Mouse (Mus musculus) liver, embryonic 11.5 days (tissue): Measurements from ENCODE around the gene Srp72. TPM values are rescaled to one million over a fixed set of nuclear protein-coding genes. Genes with fewer than 3 reads are reported as not detected.
"Not testable (repeated sequence)": the region's sequence is repeated elsewhere in the genome, so short reads cannot be mapped to it uniquely, and the experiment has no call there.

ENCODE experiments used
- ATAC-seq: fragments of 200-750 bp; cut with Nextera tagmentation; replicated peaks from 2 replicates; pipeline ENCODE4 v1.8.0; 2017; ENCODE audit warnings: moderate number of reproducible peaks, mild to moderate bottlenecking, moderate TSS enrichment, moderate library complexity; ENCODE audit not compliant: low FRiP score
- DNase-seq: peaks from one replicate; pipeline ENCODE4 v3.0.0-alpha.2; 2017; ENCODE audit warnings: low spot score
- H3K27ac ChIP-seq: fragments of 300-500 bp; sonication (generic); 2 replicates; pipeline ENCODE4 v1.5.1; 2014; ENCODE audit warnings: mild to moderate bottlenecking, low read depth, low read length, control low read depth
- H3K27me3 ChIP-seq: fragments of 300-500 bp; sonication (generic); replicated peaks from 2 replicates; pipeline ENCODE4 v1.6.1; 2014; ENCODE audit warnings: low read length, mixed read lengths; ENCODE audit not compliant: control insufficient read depth, insufficient read depth
- H3K36me3 ChIP-seq: fragments of 300-500 bp; sonication (generic); 2 replicates; pipeline ENCODE4 v1.6.1; 2014; ENCODE audit warnings: mild to moderate bottlenecking, low read length, moderate library complexity, mixed read lengths; ENCODE audit not compliant: control insufficient read depth, insufficient read depth
- H3K4me1 ChIP-seq: fragments of 300-500 bp; sonication (generic); replicated peaks from 2 replicates; pipeline ENCODE4 v1.6.1; 2014; ENCODE audit warnings: low read length, mixed read lengths; ENCODE audit not compliant: control insufficient read depth, insufficient read depth
- H3K4me2 ChIP-seq: fragments of 300-500 bp; sonication (generic); 2 replicates; pipeline ENCODE4 v1.6.1; 2014; ENCODE audit warnings: mild to moderate bottlenecking, control low read depth, moderate library complexity
- H3K4me3 ChIP-seq: fragments of 300-500 bp; sonication (generic); 2 replicates; pipeline ENCODE4 v1.5.1; 2014; ENCODE audit warnings: low read depth, low read length, control low read depth
- H3K9ac ChIP-seq: fragments of 300-500 bp; sonication (generic); 2 replicates; pipeline ENCODE4 v1.6.1; 2014; ENCODE audit warnings: low read depth, low read length, control low read depth
- H3K9me3 ChIP-seq: fragments of 300-500 bp; sonication (generic); 2 replicates; pipeline ENCODE4 v1.6.1; 2016; ENCODE audit warnings: low read length, inconsistent platforms, mixed read lengths; ENCODE audit not compliant: control insufficient read depth
- WGBS: fragments of 180-500 bp; shearing (Covaris S2); extraction: QIAGEN DNeasy Blood & Tissue Kit; methylation state at CpG from one replicate; pipeline ENCODE4 v1.1.7; 2014; 5-methylcytosine and 5-hydroxymethylcytosine counted together
- polyA plus RNA-seq: library from polyadenylated mRNA; unstranded; fragments of >200 nt; fragmentation: Nextera tagmentation; extraction: Ambion mirVana; gene quantifications from 2 replicates; pipeline ENCODE4 v1.2.1, GENCODE M21; 2014

The Srp72 gene
- polyA plus RNA-seq, 1 experiment from 2014 or later = 90.0 TPM

GRCm38 (mm10) chr5:77011082-77011481 is 36.6 kb downstream of the Srp72 start:
- H3K36me3 ChIP-seq = no peaks in the 10 kb centered on the region
- peak; percentile 72 for ATAC-seq
- no peak overlapping the region for H3K4me2 ChIP-seq
- 44% methylated on average over 3 of the region's 3 CpGs for WGBS
- no peaks in the 10 kb centered on the region for H3K9me3 ChIP-seq
- H3K9ac ChIP-seq = no peak overlapping the region
- DNase-seq = no peak
- H3K4me3 ChIP-seq = no peak overlapping the region
- H3K27me3 ChIP-seq = no peaks in the 10 kb centered on the region
- no peak overlapping the region for H3K27ac ChIP-seq
- no peaks in the 10 kb centered on the region for H3K4me1 ChIP-seq

- ATAC-seq = no peak
- DNase-seq = no peak
- no peak overlapping the region for H3K27ac ChIP-seq
These were observed 38.7 kb downstream of the Srp72 start for GRCm38 (mm10) chr5:77013171-77013570.

GRCm38 (mm10) chr5:77015544-77016482 is 41.3 kb downstream of the Srp72 start, which contains the start of gene Thegl:
Thegl (plus strand) TSS chr5:77016023.
- Histone ChIP-seq H3K27me3 (no peaks in the 10 kb centered on the region; the same call in 1 of the 2 replicates), H3K4me2 (peak within 1 kb of the TSS; percentile 84), H3K9ac (0 out of 2 replicates have a peak within 1 kb of the TSS, but pooled peaks have one; percentile 22), H3K9me3 (no peaks in the 10 kb centered on the region), H3K4me1 (no peaks in the 10 kb centered on the region), H3K27ac (no peak within 1 kb of the TSS), H3K36me3 (no peaks in the 10 kb centered on the region), H3K4me3 (peak within 1 kb of the TSS; percentile 52)
- peak; percentile 87 for DNase-seq
- WGBS = 13% methylated on average over 57 of the region's 57 CpGs
- peak; percentile 96 for ATAC-seq

More at GRCm38 (mm10) chr5:77013171-77013570, 38.7 kb downstream of the Srp72 start:
- Histone ChIP-seq H3K4me1 (no peaks in the 10 kb centered on the region), H3K27me3 (no peaks in the 10 kb centered on the region; the same call in 1 of the 2 replicates), H3K9me3 (no peaks in the 10 kb centered on the region), H3K4me3 (no peak overlapping the region), H3K4me2 (no peak overlapping the region), H3K36me3 (no peaks in the 10 kb centered on the region), H3K9ac (no peak overlapping the region)
- 73% methylated on average over 3 of the region's 3 CpGs for WGBS

- Histone ChIP-seq H3K9me3 (peaks cover 4% of the 10 kb centered on the region; the same call in 1 of the 2 replicates), H3K36me3 (no peaks in the 10 kb centered on the region), H3K27ac (no peak overlapping the region), H3K9ac (no peak overlapping the region), H3K27me3 (no peaks in the 10 kb centered on the region), H3K4me3 (no peak overlapping the region), H3K4me1 (peaks cover 4% of the 10 kb centered on the region), H3K4me2 (no peak overlapping the region)
- ATAC-seq (peak; percentile 70), DNase-seq (no peak)
- 53% methylated on average over 3 of the region's 3 CpGs for WGBS
These were observed 53.6 kb downstream of the Srp72 start for GRCm38 (mm10) chr5:77028034-77028433.

GRCm38 (mm10) chr5:77029735-77030134 is 55.3 kb downstream of the Srp72 start:
- 76% methylated on average over 5 of the region's 5 CpGs for WGBS
- H3K9me3 ChIP-seq = no peaks in the 10 kb centered on the region
- DNase-seq (no peak), ATAC-seq (peak; percentile 63)
- H3K4me2 ChIP-seq = no peak overlapping the region
- no peaks in the 10 kb centered on the region for H3K36me3 ChIP-seq
- no peaks in the 10 kb centered on the region for H3K27me3 ChIP-seq
- H3K4me1 ChIP-seq = peaks cover 4% of the 10 kb centered on the region
- no peak overlapping the region for H3K27ac ChIP-seq
- H3K9ac ChIP-seq = no peak overlapping the region
- H3K4me3 ChIP-seq = no peak overlapping the region

GRCm38 (mm10) chr5:77035101-77035500 is 60.6 kb downstream of the Srp72 start:
- DNase-seq, H3K4me1 ChIP-seq, H3K9ac ChIP-seq, H3K9me3 ChIP-seq, H3K27me3 ChIP-seq, H3K4me2 ChIP-seq, H3K27ac ChIP-seq, H3K4me3 ChIP-seq, ATAC-seq, H3K36me3 ChIP-seq: not testable (repeated sequence)

GRCm38 (mm10) chr5:77038451-77038850 is 64.0 kb downstream of the Srp72 start:
- no peak for DNase-seq
- Histone ChIP-seq H3K4me1 (no peaks in the 10 kb centered on the region), H3K4me2 (no peak overlapping the region), H3K36me3 (no peaks in the 10 kb centered on the region), H3K9me3 (no peaks in the 10 kb centered on the region), H3K27me3 (no peaks in the 10 kb centered on the region), H3K9ac (no peak overlapping the region), H3K27ac (no peak overlapping the region), H3K4me3 (no peak overlapping the region)
- no peak for ATAC-seq
- 89% methylated on average over 10 of the region's 10 CpGs for WGBS

- no peak overlapping the region for H3K4me2 ChIP-seq
- no peak overlapping the region for H3K4me3 ChIP-seq
- no peaks in the 10 kb centered on the region for H3K36me3 ChIP-seq
- no peaks in the 10 kb centered on the region for H3K9me3 ChIP-seq
- no peaks in the 10 kb centered on the region for H3K4me1 ChIP-seq
- ATAC-seq (no peak), DNase-seq (no peak)
- H3K9ac ChIP-seq = no peak overlapping the region
- no peak overlapping the region for H3K27ac ChIP-seq
- H3K27me3 ChIP-seq = no peaks in the 10 kb centered on the region
These were observed 64.9 kb downstream of the Srp72 start for GRCm38 (mm10) chr5:77039391-77039790.

- WGBS = 47% methylated on average over 5 of the region's 5 CpGs
- no peaks in the 10 kb centered on the region for H3K4me1 ChIP-seq
- ATAC-seq (no peak), DNase-seq (no peak)
- no peaks in the 10 kb centered on the region for H3K27me3 ChIP-seq
- H3K4me3 ChIP-seq = no peak overlapping the region
- H3K36me3 ChIP-seq = no peaks in the 10 kb centered on the region
- H3K9ac ChIP-seq = no peak overlapping the region
- H3K4me2 ChIP-seq = no peak overlapping the region
- no peak overlapping the region for H3K27ac ChIP-seq
- no peaks in the 10 kb centered on the region for H3K9me3 ChIP-seq
These were observed 69.9 kb downstream of the Srp72 start for GRCm38 (mm10) chr5:77044362-77044761.
